Mouse (Mus musculus): Measurements from ENCODE around the gene Morn5.

GRCm38 (mm10) chr2:36104436-36104955 lies 55.2 kb downstream of the Morn5 start:
- TF ChIP-seq CTCF (IDR thresholded peaks at IDR 0.05; ENCODE audit: borderline replicate concordance, insufficient read depth, low read depth, low read length) (no peak), POLR2A (IDR thresholded peaks at IDR 0.05; ENCODE audit: borderline replicate concordance, insufficient read depth, low read length) (no peak)
